Mouse (Mus musculus) spleen, adult 2 months (tissue): ENCODE results near the gene Fntb.

ENCODE experiments used
- CTCF ChIP-seq: fragments of 200-500 bp; IDR thresholded peaks from 2 replicates; pipeline ENCODE4 v1.5.1; 2011; ENCODE audit warnings: mild to moderate bottlenecking, inconsistent platforms; ENCODE audit not compliant: insufficient read depth, insufficient read length, insufficient replicate concordance; ENCODE audit errors: extremely low read depth
- POLR2A ChIP-seq: fragments of 200-500 bp; IDR thresholded peaks from 2 replicates; pipeline ENCODE4 v1.6.1; 2011; ENCODE audit warnings: low read depth, low read length, inconsistent platforms

GRCm38 (mm10) chr12:76803028-76803427 is 37.6 kb downstream of the Fntb start:
- no peak for TF ChIP-seq POLR2A
- no peak for TF ChIP-seq CTCF
